Mouse (Mus musculus): ENCODE results near the gene Abhd12b. TPM values are rescaled to one million over a fixed set of nuclear protein-coding genes. Genes with fewer than 3 reads are reported as not detected.

Gene Abhd12b
- polyA plus RNA-seq, 1 experiment = not detected

- TF ChIP-seq POLR2A (IDR thresholded peaks at IDR 0.05; ENCODE audit: insufficient read depth, low read depth, low read length) (no peak), CTCF (IDR thresholded peaks at IDR 0.05; ENCODE audit: insufficient read depth, low read depth, low read length) (no peak)
- WGBS = 5% methylated on average over 52 of the region's 52 CpGs
- Histone ChIP-seq H3K4me1 (ENCODE audit: control insufficient read depth, insufficient read depth, low read length) (peaks cover 11% of the 10 kb centered on the region), H3K27ac (ENCODE audit: insufficient read depth, low read depth, low read length) (no peak overlapping the region), H3K4me3 (ENCODE audit: insufficient read depth, low read depth, low read length) (peak overlapping the region; percentile 42)
Observed at GRCm38 (mm10) chr12:70227121-70227932, 73.4 kb downstream of the Abhd12b start.

DNA sequence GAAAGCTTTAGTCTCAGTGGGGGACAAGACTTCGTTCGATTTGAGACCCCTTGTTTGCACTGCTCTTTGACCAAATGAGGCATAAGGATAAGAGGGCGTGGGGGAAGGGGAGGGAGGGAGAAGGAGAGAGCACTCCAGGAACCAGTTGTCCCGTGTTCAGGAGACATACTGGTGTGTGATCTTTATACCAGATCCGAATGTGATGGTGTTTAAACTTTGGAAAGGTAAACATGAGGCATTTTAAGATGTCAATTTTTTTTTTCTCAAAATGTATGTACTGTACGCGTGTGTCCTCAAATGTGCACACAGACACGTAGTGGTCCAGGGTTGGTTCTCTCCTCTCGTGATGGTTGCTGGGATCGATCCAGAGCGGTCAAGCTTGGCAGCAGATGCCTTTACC, 74.2 kb downstream of the Abhd12b start:
- Histone ChIP-seq H3K4me3 (ENCODE audit: insufficient read depth, low read depth, low read length) (no peak overlapping the region), H3K27ac (ENCODE audit: insufficient read depth, low read depth, low read length) (no peak overlapping the region), H3K4me1 (ENCODE audit: control insufficient read depth, insufficient read depth, low read length) (peaks cover 11% of the 10 kb centered on the region)
- TF ChIP-seq CTCF (IDR thresholded peaks at IDR 0.05; ENCODE audit: insufficient read depth, low read depth, low read length) (no peak), POLR2A (IDR thresholded peaks at IDR 0.05; ENCODE audit: insufficient read depth, low read depth, low read length) (no peak)
- 83% methylated on average over 11 of the region's 11 CpGs for whole genome bisulfite sequencing

- Histone ChIP-seq H3K4me1 (ENCODE audit: control insufficient read depth, insufficient read depth, low read length) (peaks cover 15% of the 10 kb centered on the region), H3K4me3 (ENCODE audit: insufficient read depth, low read depth, low read length) (no peak within 1 kb of the TSS), H3K27ac (ENCODE audit: insufficient read depth, low read depth, low read length) (no peak within 1 kb of the TSS)
- no peak for TF ChIP-seq POLR2A (IDR thresholded peaks at IDR 0.05; ENCODE audit: insufficient read depth, low read depth, low read length)
- TF ChIP-seq CTCF (IDR thresholded peaks at IDR 0.05; ENCODE audit: insufficient read depth, low read depth, low read length) = no peak
- 97% methylated on average over 2 of the region's 2 CpGs for WGBS
Observed at GRCm38 (mm10) chr12:70231294-70231693, 77.4 kb downstream of the Abhd12b start, which contains the start of gene Pygl. TSS of gene Pygl (minus strand) at chr12:70231488.

DNA sequence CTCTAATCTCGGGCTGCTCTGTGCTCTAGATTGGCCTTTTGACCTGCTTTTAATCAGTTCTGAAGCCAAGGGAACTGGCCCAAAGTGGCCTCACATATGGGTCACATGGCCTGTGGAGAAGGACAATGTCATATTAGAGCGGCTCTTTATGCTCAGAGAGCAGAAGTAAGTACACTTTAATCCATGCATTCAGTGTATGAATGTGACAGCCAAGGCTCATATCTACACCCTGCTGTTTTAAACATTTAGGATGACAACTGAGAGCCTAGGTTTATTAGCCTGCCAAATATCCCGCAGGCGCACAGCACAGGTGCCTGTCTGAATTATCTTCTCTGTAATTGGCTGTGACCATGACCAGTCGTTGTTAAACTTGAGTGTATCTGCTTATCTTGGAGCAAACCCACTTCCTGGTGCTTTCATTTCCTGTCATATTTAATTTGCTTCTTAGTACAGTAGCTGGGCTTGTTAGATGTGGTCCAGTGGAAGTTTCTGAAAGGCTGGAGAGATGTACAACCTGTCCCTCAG, 78.1 kb downstream of the Abhd12b start:
- peaks cover 11% of the 10 kb centered on the region for H3K4me1 ChIP-seq (ENCODE audit: control insufficient read depth, insufficient read depth, low read length)
- H3K4me3 ChIP-seq (ENCODE audit: insufficient read depth, low read depth, low read length) = no peak overlapping the region
- 52% methylated on average over 5 of the region's 5 CpGs for WGBS
- H3K27ac ChIP-seq (ENCODE audit: insufficient read depth, low read depth, low read length) = no peak overlapping the region
- TF ChIP-seq CTCF (IDR thresholded peaks at IDR 0.05; ENCODE audit: insufficient read depth, low read depth, low read length) (no peak), POLR2A (IDR thresholded peaks at IDR 0.05; ENCODE audit: insufficient read depth, low read depth, low read length) (no peak)

Other genes with a start within 250 kb of the Abhd12b start
- not detected in 2 replicates for gene Sav1, start 167.1 kb upstream of the Abhd12b start, polyA plus RNA-seq (2012; ENCODE audit: insufficient read depth, insufficient read length, low replicate concordance, missing spikeins)
- gene Nin, start 40.4 kb upstream of the Abhd12b start, polyA plus RNA-seq (2012; ENCODE audit: insufficient read depth, insufficient read length, low replicate concordance, missing spikeins) = 62.8 TPM in 1 of 2 replicates, not detected in the other
- gene Pygl, start 77.3 kb downstream of the Abhd12b start, polyA plus RNA-seq (2012; ENCODE audit: insufficient read depth, insufficient read length, low replicate concordance, missing spikeins) = not detected in 2 replicates
- 121 and 158 TPM in 2 replicates for gene Trim9, start 193.5 kb downstream of the Abhd12b start, polyA plus RNA-seq (2012; ENCODE audit: insufficient read depth, insufficient read length, low replicate concordance, missing spikeins)